Comparison of ENCODE assay signal across 8 mouse cellular contexts in genomic region chr7:24944257-24944950, GRCm38 (mm10). TPM values are rescaled to one million over a fixed set of nuclear protein-coding genes. Genes with fewer than 3 reads are reported as not detected.
DNase-seq lines count a peak whose midpoint lies in the region; ATAC-seq and TF ChIP-seq lines count a peak whose summit lies in the region.

Gene Gm4881, minus strand, starts transcription at chr7:24944494.

- H3K36me3 ChIP-seq in thymus, adult 2 months (ENCODE audit: control insufficient read depth, insufficient read depth, low read length): no peaks in the 10 kb centered on the region
- H3K36me3 ChIP-seq in limb, embryonic 15.5 days: no peaks in the 10 kb centered on the region
- no peaks in the 10 kb centered on the region for H3K36me3 ChIP-seq in stomach, postnatal 0 days (ENCODE audit: control insufficient read depth, insufficient read depth, low read length)

- peak within 1 kb of the TSS; percentile 79 for H3K4me2 ChIP-seq in limb, embryonic 15.5 days
- H3K4me2 ChIP-seq in stomach, postnatal 0 days (replicated peaks; ENCODE audit: low read depth): peak within 1 kb of the TSS; percentile 55

- no peak for TF ChIP-seq POLR2A in cerebellum, adult 2 months (IDR thresholded peaks at IDR 0.05; ENCODE audit: borderline replicate concordance, insufficient read depth, low read length)
- no peak for TF ChIP-seq POLR2A in thymus, adult 2 months (IDR thresholded peaks at IDR 0.05; ENCODE audit: control insufficient read depth, extremely low read depth, insufficient read depth, low read length, poor library complexity)

- peak within 1 kb of the TSS; percentile 48 for H3K4me3 ChIP-seq in cerebellum, adult 2 months (replicated peaks; ENCODE audit: insufficient read depth, low read depth, low read length)
- H3K4me3 ChIP-seq in thymus, adult 2 months (ENCODE audit: control insufficient read depth, insufficient read depth, low read length): peak within 1 kb of the TSS; percentile 34; the same call in 1 of the 2 replicates
- peak within 1 kb of the TSS; percentile 41 for H3K4me3 ChIP-seq in limb, embryonic 15.5 days
- peak within 1 kb of the TSS; percentile 36 for H3K4me3 ChIP-seq in stomach, postnatal 0 days (ENCODE audit: low read depth, low read length)

- TF ChIP-seq CTCF in cerebellum, adult 2 months (IDR thresholded peaks at IDR 0.05; ENCODE audit: borderline replicate concordance, insufficient read depth, low read depth, low read length): no peak
- no peak for TF ChIP-seq CTCF in thymus, adult 2 months (IDR thresholded peaks at IDR 0.05; ENCODE audit: borderline replicate concordance, control insufficient read depth, extremely low read depth, insufficient read depth, low read length, poor library complexity)
- TF ChIP-seq CTCF in stomach, postnatal 0 days (IDR thresholded peaks at IDR 0.05; ENCODE audit: low read depth): no peak

- no peak for TF ChIP-seq EP300 in stomach, postnatal 0 days (optimal IDR thresholded peaks at IDR 0.05)

- peaks cover 11% of the 10 kb centered on the region; the same call in 1 of the 2 replicates for H3K4me1 ChIP-seq in cerebellum, adult 2 months (ENCODE audit: control insufficient read depth, insufficient read depth, low read length)
- peaks cover 9% of the 10 kb centered on the region; the same call in 1 of the 2 replicates for H3K4me1 ChIP-seq in thymus, adult 2 months (replicated peaks; ENCODE audit: control insufficient read depth, insufficient read depth, low read length)
- peaks cover 11% of the 10 kb centered on the region for H3K4me1 ChIP-seq in limb, embryonic 15.5 days
- H3K4me1 ChIP-seq in stomach, postnatal 0 days (replicated peaks; ENCODE audit: control insufficient read depth, insufficient read depth): no peaks in the 10 kb centered on the region

- H3K9ac ChIP-seq in limb, embryonic 15.5 days: peak within 1 kb of the TSS; percentile 14; the same call in 1 of the 2 replicates
- H3K9ac ChIP-seq in stomach, postnatal 0 days (ENCODE audit: low read length): 0 out of 2 replicates have a peak within 1 kb of the TSS, but pooled peaks have one; percentile 8

- DNase-seq in cerebellum, adult 2 months: no peak
- DNase-seq in cerebellum, adult 18-20 months: no peak
- no peak for DNase-seq in thymus, adult 2 months
- DNase-seq in thymus, adult 18-20 months: no peak
- DNase-seq in stomach, postnatal 0 days (ENCODE audit: low spot score): no peak
- no peak for DNase-seq in layer of hippocampus, adult 9-11 months
- DNase-seq in cerebellum, postnatal 10 days: no peak

- no peaks in the 10 kb centered on the region for H3K9me3 ChIP-seq in limb, embryonic 15.5 days
- no peaks in the 10 kb centered on the region for H3K9me3 ChIP-seq in stomach, postnatal 0 days (ENCODE audit: control insufficient read depth, low read length)

- 1% methylated on average over 72 of the region's 72 CpGs for WGBS in cerebellum, adult 2 months
- WGBS in thymus, adult 2 months: 1% methylated on average over 72 of the region's 72 CpGs
- 1% methylated on average over 69 of the region's 72 CpGs for WGBS in limb, embryonic 15.5 days
- WGBS in stomach, postnatal 0 days: 1% methylated on average over 62 of the region's 72 CpGs

- peaks cover 8% of the 10 kb centered on the region; the same call in 1 of the 2 replicates for H3K27me3 ChIP-seq in cerebellum, adult 2 months (ENCODE audit: control insufficient read depth, insufficient read depth, low read length)
- H3K27me3 ChIP-seq in thymus, adult 2 months (ENCODE audit: control insufficient read depth, insufficient read depth, low read length): peaks cover 32% of the 10 kb centered on the region
- H3K27me3 ChIP-seq in limb, embryonic 15.5 days: peaks cover 100% of the 10 kb centered on the region
- H3K27me3 ChIP-seq in stomach, postnatal 0 days (ENCODE audit: control insufficient read depth, insufficient read depth, low read length): peaks cover 23% of the 10 kb centered on the region; the same call in 1 of the 2 replicates

- no peak for ATAC-seq in limb, embryonic 15.5 days (ENCODE audit: insufficient number of reproducible peaks, low FRiP score, low TSS enrichment, low read depth)
- no peak for ATAC-seq in stomach, postnatal 0 days (ENCODE audit: low FRiP score, low TSS enrichment)

- no peak within 1 kb of the TSS for H3K27ac ChIP-seq in cerebellum, adult 2 months (ENCODE audit: insufficient read depth, low read length)
- H3K27ac ChIP-seq in thymus, adult 2 months (ENCODE audit: control insufficient read depth, insufficient read depth, low read length): no peak within 1 kb of the TSS
- no peak within 1 kb of the TSS for H3K27ac ChIP-seq in limb, embryonic 15.5 days
- H3K27ac ChIP-seq in stomach, postnatal 0 days (replicated peaks): no peak within 1 kb of the TSS

RNA-seq across cellular contexts. Expression of gene Gm4881, which starts in this region (rescaled TPM):
- 1.00 and 1.4 TPM in 2 replicates for polyA plus RNA-seq in cerebellum, adult 2 months (2012; rRNA removed)
- polyA plus RNA-seq in thymus, adult 2 months (2012; rRNA removed): 0.31 TPM in 1 of 2 replicates, not detected in the other
- polyA plus RNA-seq in limb, embryonic 15.5 days (2015; fragmentation: Nextera tagmentation; extraction: Ambion mirVana): not detected in 2 replicates
- polyA plus RNA-seq in stomach, postnatal 0 days (2015; fragmentation: Nextera tagmentation; extraction: Ambion mirVana): not detected in 2 replicates
